Mouse (Mus musculus): ENCODE measurements around the gene Cd79a.

GRCm38 (mm10) chr7:24901114-24901513, 3.9 kb downstream of the Cd79a start:
- TF ChIP-seq CTCF (IDR thresholded peaks at IDR 0.05; ENCODE audit: borderline replicate concordance, extremely low read depth, insufficient read depth, insufficient read length) (no peak), POLR2A (IDR thresholded peaks at IDR 0.05; ENCODE audit: borderline replicate concordance, extremely low read depth, insufficient read depth, insufficient read length, poor library complexity, severe bottlenecking) (no peak)

All from brain, embryonic 14.5 days (tissue).